Mouse (Mus musculus) cerebellum, adult 9-11 months (tissue): ENCODE results near the gene Dohh.
A peak's percentile ranks its signal among the peaks of the same experiment; 100 is the strongest.

Experiments
- DNase-seq: peaks from one replicate; pipeline ENCODE4 v3.0.0; 2022

Gene Dohh

GRCm38 (mm10) chr10:81406504-81407440, 22.5 kb downstream of the Dohh start:
- DNase-seq = peak; percentile 74

DNA sequence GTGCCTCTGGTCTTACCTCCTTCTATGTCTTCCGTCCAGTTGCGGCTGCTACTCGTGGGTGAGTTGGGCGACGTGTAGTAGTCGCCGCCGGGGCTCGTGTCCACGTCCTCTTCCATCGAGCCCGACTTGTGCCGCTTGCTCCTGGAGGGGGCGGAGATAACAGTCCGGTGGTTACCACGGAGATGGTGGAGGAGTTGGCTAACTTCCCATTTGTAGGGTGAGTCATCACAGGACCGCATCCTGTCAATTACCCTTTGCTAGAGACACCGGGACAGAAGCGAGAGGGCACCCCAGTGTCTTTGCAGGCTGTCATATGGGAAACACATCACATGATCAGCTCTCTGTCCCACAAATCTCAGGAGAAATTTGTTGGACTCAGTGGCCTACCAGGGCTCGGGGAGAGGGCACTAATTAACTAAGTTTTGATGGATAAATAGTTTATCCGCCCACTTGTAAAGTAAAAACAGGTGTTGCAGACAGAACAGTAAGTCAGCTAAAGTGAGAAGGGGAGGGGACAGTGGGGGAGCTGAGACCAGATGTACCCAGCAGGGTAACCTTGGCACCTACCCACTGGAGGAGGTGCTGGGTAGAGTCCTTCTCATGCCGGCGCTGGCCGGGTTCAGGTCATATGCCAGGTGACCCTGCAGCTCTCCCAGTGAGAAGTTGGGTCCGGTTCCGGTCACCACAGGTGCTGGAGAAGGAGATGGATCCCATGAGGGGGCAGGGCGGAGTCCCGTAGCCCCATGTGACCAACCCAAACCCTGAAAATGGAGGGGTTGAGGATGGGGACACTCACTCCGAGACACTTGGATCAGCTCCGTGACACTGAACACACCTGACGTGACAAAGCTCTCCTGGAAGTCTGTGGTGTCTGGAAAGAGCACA, 23.6 kb downstream of the Dohh start:
- peak; percentile 92 for DNase-seq

DNA sequence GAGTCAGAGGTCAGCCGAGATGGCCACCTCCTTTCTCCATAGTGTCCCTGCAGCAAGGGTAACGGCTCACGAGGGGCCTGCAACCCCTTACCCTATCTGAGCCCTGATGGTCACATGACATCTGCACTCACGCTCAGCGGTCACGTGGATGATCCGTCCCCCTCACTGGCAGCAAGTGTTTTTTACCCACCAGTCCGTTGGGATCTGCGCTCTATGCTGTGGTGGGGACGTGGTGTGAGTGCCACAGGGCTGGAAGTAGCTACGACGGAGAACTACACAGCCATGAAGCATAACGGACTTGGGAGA, 24.1 kb downstream of the Dohh start:
- DNase-seq = no peak

DNA sequence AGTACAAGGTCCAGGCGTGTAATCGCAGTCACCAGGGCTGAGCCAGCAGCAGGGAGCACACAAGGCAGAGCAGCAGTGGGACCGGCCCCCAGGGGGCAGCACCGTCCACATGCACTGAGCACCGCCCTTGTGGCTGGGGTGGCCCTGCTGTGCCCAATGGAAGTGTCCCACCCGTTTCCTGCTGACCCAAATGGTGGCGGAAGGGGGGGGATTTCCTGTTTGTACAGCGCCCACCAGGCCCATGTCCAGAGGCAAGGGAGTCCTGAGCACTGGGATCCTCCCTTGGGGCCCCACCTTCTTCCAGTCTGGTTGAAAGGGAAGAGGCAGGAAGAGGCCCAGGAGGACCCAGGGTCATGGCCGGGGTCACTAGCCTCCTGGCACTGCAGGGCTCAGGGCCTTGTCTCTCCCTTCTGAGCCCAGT, 24.7 kb downstream of the Dohh start:
- DNase-seq = peak; percentile 80

DNA sequence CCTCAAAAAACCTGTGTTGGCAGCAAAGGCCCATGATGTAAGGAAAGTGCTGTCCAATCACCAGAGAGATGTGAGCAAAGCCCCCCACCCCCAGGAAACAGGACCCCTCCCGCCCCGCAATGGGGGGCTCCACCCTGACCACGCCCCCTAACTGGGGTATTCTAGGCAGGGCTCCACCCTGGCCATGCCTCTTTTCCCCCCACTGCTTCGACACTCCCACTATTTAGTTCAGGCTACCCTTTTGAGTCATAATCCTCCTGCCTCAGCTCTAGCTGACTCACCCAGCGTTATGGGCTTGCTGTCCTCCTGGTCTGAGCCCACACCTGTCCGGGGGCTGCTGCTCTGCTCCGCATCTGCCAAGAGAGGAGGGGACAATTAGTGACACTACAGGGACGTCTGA, 25.1 kb downstream of the Dohh start:
- no peak for DNase-seq

- DNase-seq = peak; percentile 67
Observed at GRCm38 (mm10) chr10:81410350-81410749, 26.1 kb downstream of the Dohh start.

- DNase-seq = peak; percentile 77
Observed at GRCm38 (mm10) chr10:81410981-81411380, 26.8 kb downstream of the Dohh start.

DNA sequence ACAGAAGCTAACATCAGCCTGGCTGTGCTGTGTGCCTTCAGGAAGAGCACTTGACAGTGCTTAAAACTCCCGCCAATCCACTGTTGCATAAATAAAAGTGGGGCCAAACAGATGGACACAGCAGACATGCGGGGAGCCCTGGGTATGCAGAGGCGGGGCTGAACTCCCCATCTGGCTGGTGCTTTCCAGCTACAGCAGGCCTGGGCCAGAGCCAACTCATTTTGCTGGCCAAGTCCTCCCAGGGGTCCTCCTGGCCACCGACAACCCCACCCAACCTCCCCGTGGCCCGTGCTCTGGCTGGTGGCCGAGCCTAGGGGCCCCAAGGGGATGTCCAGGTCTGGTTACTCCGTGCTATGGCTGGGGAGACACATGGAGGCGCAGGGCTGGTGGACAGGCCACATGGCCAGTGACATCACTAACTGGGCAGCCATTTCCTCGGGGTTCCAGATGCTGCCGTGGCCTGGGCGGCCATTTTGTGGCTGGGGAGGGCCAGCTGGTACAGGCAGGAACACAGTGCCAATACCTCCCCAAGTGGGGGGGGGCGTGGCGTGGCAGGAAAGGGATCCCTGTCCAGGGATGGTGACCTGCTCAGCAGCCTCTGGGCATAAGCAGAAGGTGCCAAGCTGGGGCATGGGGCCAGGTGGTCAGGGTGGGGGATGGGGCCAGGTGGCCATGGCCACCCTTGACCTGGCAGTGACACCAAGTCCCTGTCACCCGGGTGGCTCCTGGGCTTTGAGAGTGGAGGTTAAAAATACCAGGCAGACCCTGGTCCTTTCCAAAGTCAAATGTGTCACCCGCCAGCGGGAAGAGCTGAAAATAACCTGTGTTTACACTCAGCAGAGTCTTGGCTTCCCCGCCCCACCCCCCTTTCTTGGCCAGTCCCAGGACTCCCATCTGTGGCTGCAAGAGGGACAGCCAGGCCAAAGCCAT, 27.5 kb downstream of the Dohh start:
- peak; percentile 94 for DNase-seq

DNA sequence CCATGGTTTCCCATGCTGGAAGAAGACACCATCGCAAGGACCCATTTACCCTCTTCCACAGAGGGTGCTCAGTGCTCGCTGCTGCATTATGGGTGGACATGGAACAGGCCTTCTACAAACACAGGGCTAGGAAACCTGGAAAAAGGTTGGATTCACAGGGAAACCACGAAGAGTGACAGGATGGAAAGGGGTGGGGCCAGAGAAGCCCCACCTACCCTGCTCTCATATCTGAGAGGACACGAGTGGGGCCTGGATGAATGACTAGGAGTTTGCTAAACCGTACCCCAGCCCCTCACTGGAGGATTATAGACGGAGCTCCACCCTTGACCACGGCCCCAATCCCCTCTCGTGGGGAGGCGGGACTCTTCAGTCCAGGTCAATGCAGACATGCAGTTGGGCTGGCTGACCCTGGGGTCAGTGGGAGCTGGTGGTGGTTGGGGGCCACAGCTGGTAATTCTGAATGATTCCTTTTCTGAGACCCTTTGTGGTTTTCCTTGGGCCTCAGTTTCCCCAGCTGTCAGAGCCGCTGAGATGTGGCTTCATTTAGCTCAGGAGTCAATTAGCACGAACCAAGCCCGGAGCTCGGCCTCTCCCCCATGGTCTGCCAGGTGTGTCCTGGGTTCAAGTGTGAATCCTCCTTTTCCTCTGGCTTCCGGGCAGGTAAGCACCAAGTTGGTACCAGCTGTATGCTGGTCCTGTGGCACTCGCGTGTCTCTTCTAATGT, 28.5 kb downstream of the Dohh start:
- DNase-seq = peak; percentile 78

DNA sequence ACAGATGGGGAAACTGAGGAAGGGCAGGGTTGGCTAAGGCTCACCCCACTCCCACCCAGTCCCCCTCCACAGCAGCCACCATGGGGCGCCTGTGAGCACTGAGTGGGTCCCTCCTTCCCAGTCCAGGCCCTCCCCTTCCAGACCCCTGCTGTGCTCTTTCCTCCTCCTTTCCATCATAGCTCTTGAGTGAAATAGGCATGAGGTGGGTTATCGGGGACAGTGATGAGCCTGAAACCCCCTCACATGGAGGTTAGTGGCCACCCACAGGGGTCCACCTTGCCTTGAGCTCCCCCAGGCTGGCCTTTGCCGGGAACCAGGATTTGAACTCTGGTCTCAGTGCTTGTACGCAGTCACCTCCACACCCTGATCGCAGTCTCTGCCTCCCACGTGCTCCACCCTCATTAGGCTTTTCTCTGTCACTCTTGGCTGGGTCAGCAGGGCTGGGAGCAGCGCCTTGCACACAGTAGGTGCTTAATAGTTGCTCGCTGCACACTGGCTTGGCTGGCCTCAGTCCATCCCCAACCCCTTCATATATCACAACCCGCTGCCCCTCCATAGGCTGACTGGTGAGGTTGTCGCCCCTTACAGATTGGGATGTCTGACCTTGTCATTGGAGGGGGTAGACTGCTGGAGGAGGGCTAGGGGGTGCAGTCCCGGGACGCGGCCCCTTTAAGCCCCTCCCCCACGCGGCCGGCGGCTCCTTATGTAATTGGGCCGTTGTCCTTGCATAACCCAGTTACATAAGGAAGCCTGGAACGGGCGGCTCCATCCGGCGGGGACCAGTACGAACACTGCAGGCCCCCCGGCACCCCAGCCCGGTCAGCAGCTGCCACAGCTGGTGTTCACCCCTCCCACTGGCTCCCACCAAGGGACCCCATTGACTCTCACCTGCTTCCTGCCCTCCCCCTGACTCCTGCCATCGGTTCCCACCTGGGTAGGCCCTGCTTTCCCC, 29.4 kb downstream of the Dohh start:
- peak; percentile 90 for DNase-seq

DNA sequence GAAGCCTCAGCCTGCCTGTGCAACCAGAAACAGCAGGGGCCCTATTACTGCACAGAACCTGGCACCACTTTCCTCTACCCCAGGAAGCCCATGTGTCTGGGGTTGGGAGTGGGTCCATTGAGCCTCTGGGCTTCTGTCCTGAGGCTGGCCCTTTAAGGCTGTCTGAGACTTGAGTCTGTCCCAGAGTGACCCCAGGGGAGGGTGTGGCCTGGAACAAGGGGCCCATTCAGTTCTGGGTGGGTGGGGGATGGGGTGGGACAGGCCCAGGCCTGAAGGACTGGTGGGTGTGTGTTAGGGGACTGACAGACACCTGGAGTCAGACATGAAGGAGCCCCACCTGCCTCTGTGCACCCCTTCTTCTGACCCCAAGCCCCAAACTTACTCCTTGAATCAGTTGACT, 30.5 kb downstream of the Dohh start:
- no peak for DNase-seq

GRCm38 (mm10) chr10:81415146-81415545, 30.9 kb downstream of the Dohh start:
- DNase-seq = no peak

DNA sequence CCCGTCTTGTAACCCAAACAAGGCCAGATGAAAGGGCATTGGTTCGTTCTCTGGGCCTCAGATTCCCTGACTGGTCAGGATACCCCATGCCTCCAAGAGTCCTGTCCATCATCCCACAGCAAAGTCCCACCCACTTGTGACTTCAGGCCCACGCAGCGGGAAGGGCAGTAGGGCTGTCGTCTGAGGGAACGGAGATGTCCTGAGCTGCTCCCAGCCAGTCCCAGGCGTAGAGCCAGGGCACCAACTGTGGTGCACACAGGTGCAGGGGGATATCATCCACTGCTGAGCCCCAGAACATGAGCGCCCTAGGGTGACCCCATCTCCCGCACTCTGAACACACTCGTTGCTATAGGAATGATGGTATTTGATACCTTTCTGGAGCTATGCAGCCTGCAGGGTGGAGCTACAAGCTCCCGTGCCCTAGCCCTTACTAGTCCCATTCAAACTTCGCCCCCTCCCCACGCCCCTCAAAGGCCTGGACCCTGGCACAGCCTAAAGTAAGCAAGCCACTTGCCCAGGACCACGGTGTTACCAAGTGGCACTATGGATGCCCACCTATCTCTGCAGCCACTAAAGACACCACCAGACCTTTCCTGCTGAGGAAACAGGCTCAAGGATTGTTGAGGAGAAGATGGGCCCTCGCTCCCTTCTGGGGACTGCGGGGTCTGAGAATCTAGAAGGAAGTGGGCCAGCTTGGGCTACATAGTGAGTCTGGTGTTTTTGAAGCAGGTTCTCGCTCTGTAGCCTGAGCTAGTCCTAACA, 31.5 kb downstream of the Dohh start:
- DNase-seq = peak; percentile 81

- DNase-seq = peak; percentile 97
Observed at GRCm38 (mm10) chr10:81416581-81417226, 32.5 kb downstream of the Dohh start.

GRCm38 (mm10) chr10:81417227-81418215, 33.3 kb downstream of the Dohh start:
- peak; percentile 76 for DNase-seq

DNA sequence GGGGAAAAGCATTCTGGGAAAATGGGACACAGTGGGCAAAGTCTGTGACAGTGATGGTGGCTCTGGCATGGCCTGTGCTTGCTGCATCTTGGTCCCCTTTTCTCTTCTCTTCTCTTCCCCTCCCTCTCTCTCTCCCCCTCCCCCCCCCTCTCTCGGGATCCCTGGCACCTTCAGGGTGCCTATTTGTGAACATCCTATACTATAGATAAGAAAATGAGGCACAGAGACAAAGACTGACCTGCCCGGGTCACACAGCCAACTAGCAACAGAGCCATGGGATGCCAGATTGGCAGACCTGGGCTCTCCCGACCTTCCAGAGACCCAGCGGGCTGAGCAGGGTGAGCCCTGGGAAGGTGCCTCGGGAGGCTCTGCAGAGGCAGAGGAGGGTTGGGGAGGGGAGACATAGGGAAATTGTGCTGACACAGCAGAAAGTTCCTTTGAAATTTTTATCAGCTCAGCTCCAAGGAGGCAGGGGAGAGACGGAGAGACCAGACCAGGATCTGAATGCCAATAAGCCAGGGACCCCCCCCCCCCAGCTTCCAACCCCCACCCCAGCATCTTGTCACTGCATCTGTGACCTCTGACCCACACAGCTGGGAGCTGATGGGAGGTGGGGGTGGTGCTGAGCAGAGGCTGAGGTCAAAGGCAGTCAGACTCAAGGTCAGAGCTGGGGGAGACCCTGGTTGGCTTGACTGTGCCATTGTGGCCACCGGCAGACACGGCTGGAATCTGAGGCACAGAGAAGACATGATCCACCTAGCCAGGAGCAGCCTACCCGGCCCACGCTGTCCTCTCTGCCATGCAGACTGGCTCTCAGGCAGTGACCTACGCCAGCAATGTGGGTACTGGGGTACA, 34.2 kb downstream of the Dohh start:
- DNase-seq = peak; percentile 62
